Mouse (Mus musculus) C2C12 (cell line): ENCODE measurements around the gene Akap13.

Source experiments
- CTCF ChIP-seq: IDR thresholded peaks from one replicate; pipeline ENCODE4 v1.5.1; 2011; ENCODE audit not compliant: control insufficient read depth, insufficient read depth, insufficient read length
- FOSL1 ChIP-seq: IDR thresholded peaks from one replicate; pipeline ENCODE4 v1.8.0; 2011; ENCODE audit warnings: mild to moderate bottlenecking, low read length; ENCODE audit not compliant: poor library complexity, insufficient read depth, severe bottlenecking
- MAX ChIP-seq: IDR thresholded peaks from one replicate; pipeline ENCODE4 v1.6.1; 2011; ENCODE audit warnings: mild to moderate bottlenecking, control low read depth
- MYOD1 ChIP-seq: IDR thresholded peaks from one replicate; pipeline ENCODE4 v1.6.1; 2011; ENCODE audit warnings: low read depth; ENCODE audit not compliant: control insufficient read depth, insufficient read length
- USF1 ChIP-seq: IDR thresholded peaks from one replicate; pipeline ENCODE4 v1.6.1; 2011; ENCODE audit warnings: low read depth, mild to moderate bottlenecking, control low read depth, moderate library complexity

DNA sequence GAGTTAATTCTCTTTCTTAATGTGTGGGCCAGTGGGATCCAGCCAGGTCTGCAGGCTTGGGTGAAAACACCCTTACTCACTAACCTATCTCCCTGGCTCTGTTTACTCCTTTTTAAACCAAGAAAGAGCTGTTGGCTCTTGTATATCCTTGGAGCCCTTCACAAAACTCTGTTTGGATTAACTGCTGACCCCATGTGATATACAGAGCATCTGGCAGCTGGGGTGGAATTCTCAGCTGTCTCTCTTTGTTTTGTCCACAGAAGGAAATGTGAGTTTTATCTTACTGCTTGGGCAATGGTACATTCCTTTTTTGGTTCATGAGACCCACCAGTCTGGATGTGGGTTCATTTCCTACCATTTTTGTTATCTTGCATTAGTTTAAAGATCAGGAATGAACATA is 98.7 kb downstream of the Akap13 start:
- no peak for TF ChIP-seq CTCF
- no peak for TF ChIP-seq FOSL1
- no peak for TF ChIP-seq MAX
- no peak for TF ChIP-seq USF1
- peak; percentile 16 for TF ChIP-seq MYOD1
